Mouse (Mus musculus) c-Kit-positive CD71-positive TER-119-negative erythroid progenitor cells, embryonic 14.5 days (primary cell): ENCODE measurements around the gene Spem1.

Experiments used
- DNase-seq: peaks from one replicate; pipeline ENCODE4 v3.0.0-alpha.2; 2013; ENCODE audit warnings: low read depth

The Spem1 gene

GRCm38 (mm10) chr11:69836703-69837576 is 15.0 kb upstream of the Spem1 start:
- no peak for DNase-seq

GRCm38 (mm10) chr11:69835966-69836335 is 14.0 kb upstream of the Spem1 start:
- DNase-seq = no peak

GRCm38 (mm10) chr11:69835326-69835965 is 13.5 kb upstream of the Spem1 start:
- no peak for DNase-seq

- no peak for DNase-seq
Observed at GRCm38 (mm10) chr11:69834001-69834549, 12.1 kb upstream of the Spem1 start.

GRCm38 (mm10) chr11:69833554-69833953 is 11.6 kb upstream of the Spem1 start:
- no peak for DNase-seq

- DNase-seq = no peak
Observed at GRCm38 (mm10) chr11:69828832-69829231, 6.9 kb upstream of the Spem1 start.

- DNase-seq = no peak
Observed at GRCm38 (mm10) chr11:69823456-69823855, 1.5 kb upstream of the Spem1 start.

GRCm38 (mm10) chr11:69818871-69819270 is 3.1 kb downstream of the Spem1 start:
- no peak for DNase-seq

- DNase-seq = no peak
Observed at GRCm38 (mm10) chr11:69818365-69818764, 3.6 kb downstream of the Spem1 start, which contains the start of gene Spem2. Gene Spem2, minus strand, starts transcription at chr11:69818465.

GRCm38 (mm10) chr11:69816520-69816919 is 5.5 kb downstream of the Spem1 start:
- DNase-seq = no peak

- no peak for DNase-seq
Observed at GRCm38 (mm10) chr11:69815155-69815554, 6.8 kb downstream of the Spem1 start, which contains the start of gene Gm39566. Gene Gm39566, minus strand, starts transcription at chr11:69815298.

- DNase-seq = no peak
Observed at GRCm38 (mm10) chr11:69810280-69810679, 11.7 kb downstream of the Spem1 start.

- DNase-seq = no peak
Observed at GRCm38 (mm10) chr11:69807641-69808040, 14.3 kb downstream of the Spem1 start.

- DNase-seq = no peak
Observed at GRCm38 (mm10) chr11:69806378-69806777, 15.6 kb downstream of the Spem1 start.

GRCm38 (mm10) chr11:69804972-69805909 is 16.7 kb downstream of the Spem1 start, which contains the start of gene Tmem102:
Gene Tmem102, minus strand, starts transcription at chr11:69805624.
- no peak for DNase-seq

- DNase-seq = no peak
Observed at GRCm38 (mm10) chr11:69804652-69804940, 17.4 kb downstream of the Spem1 start.

GRCm38 (mm10) chr11:69803786-69804651 is 18.0 kb downstream of the Spem1 start:
- peak; percentile 42 for DNase-seq

- DNase-seq = no peak
Observed at GRCm38 (mm10) chr11:69803328-69803727, 18.7 kb downstream of the Spem1 start.

- peak; percentile 34 for DNase-seq
Observed at GRCm38 (mm10) chr11:69802648-69803105, 19.3 kb downstream of the Spem1 start.

- no peak for DNase-seq
Observed at GRCm38 (mm10) chr11:69801379-69801977, 20.5 kb downstream of the Spem1 start, which contains the start of gene Fgf11. Gene Fgf11, minus strand, starts transcription at chr11:69801857.
